Mouse (Mus musculus): Measurements from ENCODE around the gene Msh5.
A peak's percentile ranks its signal among the peaks of the same experiment; 100 is the strongest.
"Not testable (repeated sequence)": the region's sequence is repeated elsewhere in the genome, so short reads cannot be mapped to it uniquely, and the experiment has no call there.

The Msh5 gene

GRCm38 (mm10) chr17:35023756-35024155, 22.8 kb downstream of the Msh5 start:
- no peak for DNase-seq (ENCODE audit: low read depth, low spot score)

GRCm38 (mm10) chr17:35023221-35023620, 23.3 kb downstream of the Msh5 start:
- DNase-seq (ENCODE audit: low read depth, low spot score) = no peak

- DNase-seq (ENCODE audit: low read depth, low spot score) = no peak
Measured at GRCm38 (mm10) chr17:35022541-35023060, 23.9 kb downstream of the Msh5 start.

GRCm38 (mm10) chr17:35021842-35022477, 24.6 kb downstream of the Msh5 start:
- no peak for DNase-seq (ENCODE audit: low read depth, low spot score)

GRCm38 (mm10) chr17:35021163-35021808, 25.3 kb downstream of the Msh5 start:
- DNase-seq (ENCODE audit: low read depth, low spot score) = peak; percentile 90

- no peak for DNase-seq (ENCODE audit: low read depth, low spot score)
Measured at GRCm38 (mm10) chr17:35020551-35020950, 26.0 kb downstream of the Msh5 start.

- no peak for DNase-seq (ENCODE audit: low read depth, low spot score)
Measured at GRCm38 (mm10) chr17:35019894-35020293, 26.7 kb downstream of the Msh5 start.

- DNase-seq (ENCODE audit: low read depth, low spot score) = no peak
Measured at GRCm38 (mm10) chr17:35018171-35018570, 28.4 kb downstream of the Msh5 start.

- no peak for DNase-seq (ENCODE audit: low read depth, low spot score)
Measured at GRCm38 (mm10) chr17:35017706-35018030, 28.9 kb downstream of the Msh5 start.

GRCm38 (mm10) chr17:35016791-35017705, 29.5 kb downstream of the Msh5 start:
- DNase-seq (ENCODE audit: low read depth, low spot score) = no peak

GRCm38 (mm10) chr17:35016376-35016775, 30.2 kb downstream of the Msh5 start, which contains the start of gene Vwa7:
Vwa7 (plus strand) TSS chr17:35016579.
- DNase-seq (ENCODE audit: low read depth, low spot score) = no peak

- no peak for DNase-seq (ENCODE audit: low read depth, low spot score)
Measured at GRCm38 (mm10) chr17:35015296-35015695, 31.2 kb downstream of the Msh5 start.

GRCm38 (mm10) chr17:35013221-35013620, 33.3 kb downstream of the Msh5 start:
- no peak for DNase-seq (ENCODE audit: low read depth, low spot score)

- no peak for DNase-seq (ENCODE audit: low read depth, low spot score)
Measured at GRCm38 (mm10) chr17:35012430-35012829, 34.1 kb downstream of the Msh5 start.

- DNase-seq (ENCODE audit: low read depth, low spot score) = no peak
Measured at GRCm38 (mm10) chr17:35011440-35011839, 35.1 kb downstream of the Msh5 start.

GRCm38 (mm10) chr17:35009586-35009985, 37.0 kb downstream of the Msh5 start:
- DNase-seq (ENCODE audit: low read depth, low spot score) = no peak

- DNase-seq (ENCODE audit: low read depth, low spot score) = no peak
Measured at GRCm38 (mm10) chr17:35007387-35007991, 39.1 kb downstream of the Msh5 start.

- DNase-seq (ENCODE audit: low read depth, low spot score) = not testable (repeated sequence)
Measured at GRCm38 (mm10) chr17:35005902-35006301, 40.6 kb downstream of the Msh5 start.

GRCm38 (mm10) chr17:35005158-35005557, 41.4 kb downstream of the Msh5 start:
- no peak for DNase-seq (ENCODE audit: low read depth, low spot score)

- no peak for DNase-seq (ENCODE audit: low read depth, low spot score)
Measured at GRCm38 (mm10) chr17:35004075-35004717, 42.3 kb downstream of the Msh5 start.

All from mesoderm, embryonic 11.5 days (tissue).